Mouse (Mus musculus) neural tube, embryonic 11.5 days (tissue): Measurements from ENCODE around the gene Scarb1. TPM values are rescaled to one million over a fixed set of nuclear protein-coding genes. Genes with fewer than 3 reads are reported as not detected.
A peak's percentile ranks its signal among the peaks of the same experiment; 100 is the strongest.

Source experiments
- ATAC-seq: fragments of 200-750 bp; cut with Nextera tagmentation; 2 replicates; pipeline ENCODE4 v1.8.0; 2017; ENCODE audit warnings: moderate number of reproducible peaks, mild to moderate bottlenecking, moderate TSS enrichment, moderate library complexity; ENCODE audit not compliant: insufficient read depth, low FRiP score, low TSS enrichment
- DNase-seq: peaks from one replicate; pipeline ENCODE4 v3.0.0-alpha.2; 2015; ENCODE audit warnings: low spot score
- H3K27ac ChIP-seq: fragments of 300-500 bp; sonication (generic); 2 replicates; pipeline ENCODE4 v1.5.1; 2014; ENCODE audit warnings: low read depth, mild to moderate bottlenecking, low read length
- H3K27me3 ChIP-seq: fragments of 300-500 bp; sonication (generic); 2 replicates; pipeline ENCODE4 v1.6.1; 2014; ENCODE audit warnings: mild to moderate bottlenecking, low read length, mixed read lengths; ENCODE audit not compliant: control insufficient read depth, insufficient read depth
- H3K36me3 ChIP-seq: fragments of 300-500 bp; sonication (generic); 2 replicates; pipeline ENCODE4 v1.6.1; 2014; ENCODE audit warnings: mild to moderate bottlenecking, low read length, moderate library complexity, mixed read lengths; ENCODE audit not compliant: control insufficient read depth, insufficient read depth
- H3K4me1 ChIP-seq: fragments of 300-500 bp; sonication (generic); 2 replicates; pipeline ENCODE4 v1.6.1; 2014; ENCODE audit warnings: low read length, mixed read lengths; ENCODE audit not compliant: control insufficient read depth, insufficient read depth
- H3K4me2 ChIP-seq: fragments of 300-500 bp; sonication (generic); 2 replicates; pipeline ENCODE4 v1.6.1; 2014; ENCODE audit warnings: low read depth, mild to moderate bottlenecking, moderate library complexity
- H3K4me3 ChIP-seq: fragments of 300-500 bp; sonication (generic); 2 replicates; pipeline ENCODE4 v1.5.1; 2014; ENCODE audit warnings: low read depth, low read length
- H3K9ac ChIP-seq: fragments of 300-500 bp; sonication (generic); 2 replicates; pipeline ENCODE4 v1.6.1; 2014; ENCODE audit warnings: mild to moderate bottlenecking, low read length
- H3K9me3 ChIP-seq: fragments of 300-500 bp; sonication (generic); 2 replicates; pipeline ENCODE4 v1.6.1; 2016; ENCODE audit warnings: low read length; ENCODE audit not compliant: control insufficient read depth
- WGBS: fragments of 180-500 bp; shearing (Covaris S2); extraction: QIAGEN DNeasy Blood & Tissue Kit; methylation state at CpG from one replicate; pipeline ENCODE4 v1.1.7; 2014; 5-methylcytosine and 5-hydroxymethylcytosine counted together
- polyA plus RNA-seq: library from polyadenylated mRNA; unstranded; fragments of >200 nt; fragmentation: Nextera tagmentation; extraction: Ambion mirVana; gene quantifications from 2 replicates; pipeline ENCODE4 v1.2.1, GENCODE M21; 2014

Scarb1 gene
- polyA plus RNA-seq, 1 experiment from 2014 or later, result 22.2 TPM

GRCm38 (mm10) chr5:125252664-125253063, 88.2 kb downstream of the Scarb1 start:
- H3K9ac ChIP-seq, result no peak overlapping the region
- WGBS, result 83% methylated on average over 8 of the region's 8 CpGs
- H3K4me1 ChIP-seq, result no peaks in the 10 kb centered on the region
- H3K9me3 ChIP-seq, result no peaks in the 10 kb centered on the region
- no peaks in the 10 kb centered on the region for H3K27me3 ChIP-seq
- no peaks in the 10 kb centered on the region for H3K36me3 ChIP-seq
- no peak overlapping the region for H3K27ac ChIP-seq
- DNase-seq, result no peak
- H3K4me3 ChIP-seq, result no peak overlapping the region
- no peak overlapping the region for H3K4me2 ChIP-seq
- no peak for ATAC-seq

- no peak for ATAC-seq
- Histone ChIP-seq H3K9ac (no peak overlapping the region), H3K4me2 (no peak overlapping the region), H3K27ac (no peak overlapping the region), H3K9me3 (no peaks in the 10 kb centered on the region), H3K36me3 (no peaks in the 10 kb centered on the region), H3K4me1 (0 out of 2 replicates have a peak, but pooled peaks cover 3% of the 10 kb centered on the region), H3K4me3 (no peak overlapping the region), H3K27me3 (no peaks in the 10 kb centered on the region)
- no peak for DNase-seq
- WGBS, result 58% methylated on average over 15 of the region's 15 CpGs
These were observed 88.8 kb downstream of the Scarb1 start for GRCm38 (mm10) chr5:125251885-125252615.

GRCm38 (mm10) chr5:125249187-125249586, 91.7 kb downstream of the Scarb1 start:
- Histone ChIP-seq H3K9ac (no peak overlapping the region), H3K4me2 (no peak overlapping the region), H3K27me3 (no peaks in the 10 kb centered on the region), H3K9me3 (no peaks in the 10 kb centered on the region), H3K4me3 (no peak overlapping the region), H3K27ac (no peak overlapping the region), H3K4me1 (peaks cover 20% of the 10 kb centered on the region), H3K36me3 (no peaks in the 10 kb centered on the region)
- ATAC-seq (no peak), DNase-seq (no peak)
- WGBS, result 49% methylated on average over 6 of the region's 6 CpGs

- no peak overlapping the region for H3K4me2 ChIP-seq
- ATAC-seq (no peak), DNase-seq (no peak)
- no peak overlapping the region for H3K9ac ChIP-seq
- WGBS, result 87% methylated on average over 4 of the region's 4 CpGs
- H3K4me3 ChIP-seq, result no peak overlapping the region
- H3K9me3 ChIP-seq, result no peaks in the 10 kb centered on the region
- H3K27ac ChIP-seq, result no peak overlapping the region
- no peaks in the 10 kb centered on the region for H3K27me3 ChIP-seq
- H3K4me1 ChIP-seq, result peaks cover 23% of the 10 kb centered on the region
- no peaks in the 10 kb centered on the region for H3K36me3 ChIP-seq
These were observed 94.2 kb downstream of the Scarb1 start for GRCm38 (mm10) chr5:125246711-125247110.

- Histone ChIP-seq H3K36me3 (no peaks in the 10 kb centered on the region), H3K27ac (peak overlapping the region; percentile 85), H3K9ac (peak overlapping the region; percentile 62), H3K4me2 (peak overlapping the region; percentile 44), H3K4me3 (peak overlapping the region; percentile 4; the same call in 1 of the 2 replicates), H3K27me3 (no peaks in the 10 kb centered on the region), H3K4me1 (peaks cover 23% of the 10 kb centered on the region), H3K9me3 (no peaks in the 10 kb centered on the region)
- DNase-seq (peak; percentile 88), ATAC-seq (peak; percentile 85)
- 2% methylated on average over 27 of the region's 27 CpGs for WGBS
These were observed 95.3 kb downstream of the Scarb1 start for GRCm38 (mm10) chr5:125245534-125246151.

- Histone ChIP-seq H3K36me3 (no peaks in the 10 kb centered on the region), H3K4me3 (peak overlapping the region; percentile 4; the same call in 1 of the 2 replicates), H3K27ac (peak overlapping the region; percentile 85), H3K27me3 (no peaks in the 10 kb centered on the region), H3K4me2 (peak overlapping the region; percentile 44), H3K9me3 (no peaks in the 10 kb centered on the region), H3K4me1 (peaks cover 27% of the 10 kb centered on the region), H3K9ac (peak overlapping the region; percentile 62)
- peak; percentile 33; the same call in 1 of the 2 replicates for ATAC-seq
- DNase-seq, result peak; percentile 51
- WGBS, result 6% methylated on average over 12 of the region's 13 CpGs
These were observed 95.9 kb downstream of the Scarb1 start for GRCm38 (mm10) chr5:125244825-125245533.

GRCm38 (mm10) chr5:125243928-125244327, 97.0 kb downstream of the Scarb1 start:
- Histone ChIP-seq H3K27me3 (no peaks in the 10 kb centered on the region), H3K4me2 (no peak overlapping the region), H3K4me1 (peaks cover 27% of the 10 kb centered on the region), H3K27ac (peak overlapping the region; percentile 85), H3K9me3 (no peaks in the 10 kb centered on the region), H3K36me3 (no peaks in the 10 kb centered on the region), H3K9ac (no peak overlapping the region), H3K4me3 (no peak overlapping the region)
- no peak for DNase-seq
- ATAC-seq, result no peak
- WGBS, result 40% methylated on average over 6 of the region's 6 CpGs

- WGBS, result 45% methylated on average over 7 of the region's 7 CpGs
- DNase-seq, result no peak
- ATAC-seq, result no peak
- H3K4me2 ChIP-seq, result no peak overlapping the region
- H3K27me3 ChIP-seq, result no peaks in the 10 kb centered on the region
- H3K4me1 ChIP-seq, result peaks cover 25% of the 10 kb centered on the region
- no peak overlapping the region for H3K9ac ChIP-seq
- peak overlapping the region; percentile 11; the same call in 1 of the 2 replicates for H3K27ac ChIP-seq
- H3K4me3 ChIP-seq, result no peak overlapping the region
- no peaks in the 10 kb centered on the region for H3K36me3 ChIP-seq
- no peaks in the 10 kb centered on the region for H3K9me3 ChIP-seq
These were observed 98.8 kb downstream of the Scarb1 start for GRCm38 (mm10) chr5:125242111-125242510.
